Mouse (Mus musculus): ENCODE data around the gene Grm7. TPM values are rescaled to one million over a fixed set of nuclear protein-coding genes. Genes with fewer than 3 reads are reported as not detected.
A peak's percentile ranks its signal among the peaks of the same experiment; 100 is the strongest.

Gene Grm7
- polyA plus RNA-seq, 1 experiment: 0.28 TPM

GRCm38 (mm10) chr6:110982013-110982412 is 336.6 kb downstream of the Grm7 start:
- H3K36me3 ChIP-seq (ENCODE audit: control insufficient read depth, insufficient read depth): no peaks in the 10 kb centered on the region
- no peak overlapping the region for H3K4me3 ChIP-seq
- no peaks in the 10 kb centered on the region for H3K79me2 ChIP-seq (ENCODE audit: control insufficient read depth, insufficient read depth)
- TF ChIP-seq MYOG (IDR thresholded peaks at IDR 0.05; ENCODE audit: control insufficient read depth in 1 of 3, insufficient read depth in 1 of 3, insufficient read length in 2 of 3, low read depth in 2 of 3) (no peak), E2F4 (IDR thresholded peaks at IDR 0.05; ENCODE audit: insufficient read depth) (no peak)
- H3K4me2 ChIP-seq (ENCODE audit: low read depth): no peak overlapping the region
- H3ac ChIP-seq (ENCODE audit: control insufficient read depth, insufficient read length): no peak overlapping the region
- H3K27me3 ChIP-seq (ENCODE audit: control insufficient read depth, insufficient read depth, insufficient read length): no peaks in the 10 kb centered on the region

DNA sequence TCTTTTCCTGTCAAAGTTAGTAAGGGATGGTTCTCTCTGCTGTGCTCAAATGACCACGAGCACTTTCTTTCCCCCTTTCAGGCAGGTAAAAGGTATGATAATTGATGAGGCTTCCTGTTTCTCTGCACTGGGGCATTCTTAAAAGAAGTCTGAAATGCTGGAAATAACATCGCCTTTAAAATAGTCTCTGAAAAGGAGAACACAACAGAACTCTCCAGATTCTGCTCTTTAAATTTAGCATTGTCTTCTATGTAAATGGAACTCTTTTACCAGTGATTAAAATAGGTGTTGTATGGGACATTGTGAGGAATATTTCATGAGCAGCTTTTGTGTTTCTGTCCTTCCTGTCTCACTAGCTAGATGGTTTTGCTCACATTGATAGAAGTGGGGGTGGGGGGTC is 393.7 kb downstream of the Grm7 start:
- no peaks in the 10 kb centered on the region for H3K79me2 ChIP-seq (ENCODE audit: control insufficient read depth, insufficient read depth)
- no peak overlapping the region for H3ac ChIP-seq (ENCODE audit: control insufficient read depth, insufficient read length)
- no peak overlapping the region for H3K4me2 ChIP-seq (ENCODE audit: low read depth)
- no peaks in the 10 kb centered on the region for H3K36me3 ChIP-seq (ENCODE audit: control insufficient read depth, insufficient read depth)
- H3K4me3 ChIP-seq: no peak overlapping the region
- TF ChIP-seq E2F4 (IDR thresholded peaks at IDR 0.05; ENCODE audit: insufficient read depth): no peak
- no peak for TF ChIP-seq POLR2AphosphoS2 (IDR thresholded peaks at IDR 0.05; ENCODE audit: insufficient read length, low read depth)
- no peaks in the 10 kb centered on the region for H3K27me3 ChIP-seq (ENCODE audit: control insufficient read depth, insufficient read depth, insufficient read length)

- Histone ChIP-seq H3ac (ENCODE audit: control insufficient read depth, insufficient read length) (no peak overlapping the region), H3K79me2 (ENCODE audit: control insufficient read depth, insufficient read depth) (no peaks in the 10 kb centered on the region), H3K27me3 (ENCODE audit: control insufficient read depth, insufficient read depth, insufficient read length) (no peaks in the 10 kb centered on the region), H3K36me3 (ENCODE audit: control insufficient read depth, insufficient read depth) (no peaks in the 10 kb centered on the region), H3K4me3 (no peak overlapping the region), H3K4me2 (ENCODE audit: low read depth) (peak overlapping the region; percentile 5)
- no peak for TF ChIP-seq TCF12 (IDR thresholded peaks at IDR 0.05; ENCODE audit: insufficient read depth, poor library complexity, severe bottlenecking)
- TF ChIP-seq TCF3 (IDR thresholded peaks at IDR 0.05; ENCODE audit: insufficient read length, low read depth): no peak
- no peak for TF ChIP-seq POLR2A (IDR thresholded peaks at IDR 0.05; ENCODE audit: insufficient read length, low read depth)
- TF ChIP-seq USF1 (IDR thresholded peaks at IDR 0.05; ENCODE audit: low read depth): no peak
- no peak for TF ChIP-seq POLR2AphosphoS2 (IDR thresholded peaks at IDR 0.05; ENCODE audit: insufficient read length, low read depth)
- no peak for TF ChIP-seq SRF (IDR thresholded peaks at IDR 0.05; ENCODE audit: control insufficient read depth, insufficient read length, low read depth)
- no peak for TF ChIP-seq REST (IDR thresholded peaks at IDR 0.05; ENCODE audit: insufficient read depth, insufficient read length)
Observed at GRCm38 (mm10) chr6:111045896-111046295, 400.5 kb downstream of the Grm7 start.

- Histone ChIP-seq H3ac (ENCODE audit: control insufficient read depth, insufficient read length) (no peak overlapping the region), H3K4me3 (no peak overlapping the region), H3K27me3 (ENCODE audit: control insufficient read depth, insufficient read depth, insufficient read length) (no peaks in the 10 kb centered on the region), H3K79me2 (ENCODE audit: control insufficient read depth, insufficient read depth) (no peaks in the 10 kb centered on the region), H3K36me3 (ENCODE audit: control insufficient read depth, insufficient read depth) (no peaks in the 10 kb centered on the region), H3K4me2 (ENCODE audit: low read depth) (no peak overlapping the region)
- TF ChIP-seq REST (IDR thresholded peaks at IDR 0.05; ENCODE audit: insufficient read depth, insufficient read length) (no peak), TCF12 (IDR thresholded peaks at IDR 0.05; ENCODE audit: insufficient read depth, poor library complexity, severe bottlenecking) (no peak), TCF3 (IDR thresholded peaks at IDR 0.05; ENCODE audit: insufficient read length, low read depth) (no peak), USF1 (IDR thresholded peaks at IDR 0.05; ENCODE audit: low read depth) (no peak), SRF (IDR thresholded peaks at IDR 0.05; ENCODE audit: control insufficient read depth, insufficient read length, low read depth) (no peak), CEBPB (IDR thresholded peaks at IDR 0.05; ENCODE audit: insufficient read depth, poor library complexity, severe bottlenecking) (no peak), MYOG (IDR thresholded peaks at IDR 0.05; ENCODE audit: control insufficient read depth in 1 of 3, insufficient read depth in 1 of 3, insufficient read length in 2 of 3, low read depth in 2 of 3) (no peak), POLR2AphosphoS2 (IDR thresholded peaks at IDR 0.05; ENCODE audit: insufficient read length, low read depth) (no peak), E2F4 (IDR thresholded peaks at IDR 0.05; ENCODE audit: insufficient read depth) (no peak), MAX (IDR thresholded peaks at IDR 0.05; ENCODE audit: low read depth) (no peak), MYOD1 (IDR thresholded peaks at IDR 0.05; ENCODE audit: control insufficient read depth in 1 of 3, insufficient read length in 2 of 3, low read depth in 2 of 3) (no peak), POLR2A (IDR thresholded peaks at IDR 0.05; ENCODE audit: insufficient read length, low read depth) (no peak)
Observed at GRCm38 (mm10) chr6:111049247-111049646, 403.9 kb downstream of the Grm7 start.

DNA sequence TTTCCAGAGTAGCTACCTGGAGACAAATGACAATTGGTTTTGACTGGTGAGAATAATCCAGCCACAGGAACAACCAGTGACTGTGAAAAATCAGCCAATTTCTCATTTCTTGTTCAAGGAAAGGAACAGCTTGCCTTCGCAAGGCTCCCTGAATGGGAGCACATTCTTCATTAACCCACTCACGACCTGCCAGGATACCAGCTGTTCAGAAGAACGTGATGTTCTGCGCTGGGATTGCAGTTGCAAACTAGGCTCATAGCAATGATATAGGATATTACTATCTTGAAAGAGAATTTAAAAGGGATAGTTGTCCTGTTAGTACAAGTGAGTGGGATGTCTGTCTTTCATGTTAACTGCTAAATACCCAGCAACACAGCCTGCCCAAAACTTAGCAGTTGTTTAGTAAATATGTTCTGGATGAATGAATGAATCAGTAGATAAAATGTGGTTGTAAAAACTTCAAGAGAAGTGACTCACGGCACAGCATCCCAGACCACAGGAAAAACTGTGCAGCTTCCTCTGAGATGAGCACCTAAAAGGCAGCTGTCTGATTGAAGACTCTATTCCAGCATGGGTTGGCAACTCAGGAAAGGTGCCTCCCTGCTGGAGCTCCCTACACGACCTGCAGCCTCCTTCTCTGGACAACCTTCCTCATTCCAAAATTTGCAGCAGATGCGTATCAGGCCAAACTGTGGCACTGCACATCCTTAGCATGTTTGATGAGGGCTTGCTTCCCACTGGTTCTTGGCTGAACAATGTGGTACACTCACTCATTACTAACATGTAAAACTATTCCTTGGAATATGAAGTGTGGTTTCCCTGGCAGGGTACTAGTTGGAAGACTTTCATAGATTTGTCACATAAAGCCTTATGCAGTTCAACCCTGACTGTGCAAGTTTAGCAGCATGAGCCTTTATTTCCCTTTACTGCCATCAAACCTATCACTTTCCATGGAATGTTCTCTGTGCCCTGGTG is 408.9 kb downstream of the Grm7 start:
- Histone ChIP-seq H3K4me2 (ENCODE audit: low read depth) (peak overlapping the region; percentile 50), H3K4me3 (no peak overlapping the region), H3K79me2 (ENCODE audit: control insufficient read depth, insufficient read depth) (no peaks in the 10 kb centered on the region), H3K36me3 (ENCODE audit: control insufficient read depth, insufficient read depth) (no peaks in the 10 kb centered on the region), H3K27me3 (ENCODE audit: control insufficient read depth, insufficient read depth, insufficient read length) (no peaks in the 10 kb centered on the region), H3ac (ENCODE audit: control insufficient read depth, insufficient read length) (no peak overlapping the region)
- no peak for TF ChIP-seq E2F4 (IDR thresholded peaks at IDR 0.05; ENCODE audit: insufficient read depth)
- TF ChIP-seq MYOD1 (IDR thresholded peaks at IDR 0.05; ENCODE audit: control insufficient read depth in 1 of 3, insufficient read length in 2 of 3, low read depth in 2 of 3): peak in 2 of 3 experiments; percentile 50 to 59
- TF ChIP-seq CEBPB (IDR thresholded peaks at IDR 0.05; ENCODE audit: insufficient read depth, poor library complexity, severe bottlenecking): no peak
